Mouse (Mus musculus) intestine, postnatal 0 days (tissue): Measurements from ENCODE around the gene Phldb1. TPM values are rescaled to one million over a fixed set of nuclear protein-coding genes. Genes with fewer than 3 reads are reported as not detected.
A peak's percentile ranks its signal among the peaks of the same experiment; 100 is the strongest.
"Not testable (repeated sequence)": the region's sequence is repeated elsewhere in the genome, so short reads cannot be mapped to it uniquely, and the experiment has no call there.

ENCODE experiments used
- ATAC-seq: fragments of 200-750 bp; cut with Nextera tagmentation; 2 replicates; pipeline ENCODE4 v1.8.0; 2017; ENCODE audit warnings: mild to moderate bottlenecking, moderate TSS enrichment, moderate library complexity
- H3K27ac ChIP-seq: fragments of 300-500 bp; sonication (generic); 2 replicates; pipeline ENCODE4 v1.5.1; 2014; ENCODE audit warnings: mild to moderate bottlenecking, low read depth, low read length, moderate library complexity
- H3K27me3 ChIP-seq: fragments of 300-500 bp; sonication (generic); replicated peaks from 2 replicates; pipeline ENCODE4 v1.6.1; 2014; ENCODE audit warnings: low read length, mixed read lengths; ENCODE audit not compliant: control insufficient read depth, insufficient read depth
- H3K36me3 ChIP-seq: fragments of 300-500 bp; sonication (generic); 2 replicates; pipeline ENCODE4 v1.6.1; 2014; ENCODE audit warnings: mild to moderate bottlenecking, moderate library complexity; ENCODE audit not compliant: control insufficient read depth, insufficient read depth
- H3K4me1 ChIP-seq: fragments of 300-500 bp; sonication (generic); replicated peaks from 2 replicates; pipeline ENCODE4 v1.6.1; 2014; ENCODE audit warnings: antibody characterized with exemption, low read length, mixed read lengths; ENCODE audit not compliant: control insufficient read depth, insufficient read depth
- H3K4me2 ChIP-seq: fragments of 300-500 bp; sonication (generic); replicated peaks from 2 replicates; pipeline ENCODE4 v1.6.1; 2014; ENCODE audit warnings: low read depth, mild to moderate bottlenecking, moderate library complexity
- H3K4me3 ChIP-seq: fragments of 300-500 bp; sonication (generic); 2 replicates; pipeline ENCODE4 v1.5.1; 2014; ENCODE audit warnings: low read depth, low read length
- H3K9ac ChIP-seq: fragments of 300-500 bp; sonication (generic); 2 replicates; pipeline ENCODE4 v1.6.1; 2014; ENCODE audit warnings: mild to moderate bottlenecking, low read depth, low read length
- H3K9me3 ChIP-seq: fragments of 300-500 bp; sonication (generic); 2 replicates; pipeline ENCODE4 v1.6.1; 2016; ENCODE audit warnings: mixed run types; ENCODE audit not compliant: control insufficient read depth
- CTCF ChIP-seq: sonication (generic); IDR thresholded peaks from 2 replicates; pipeline ENCODE4 v1.5.1; 2016; ENCODE audit warnings: low read depth, mild to moderate bottlenecking, control low read depth, antibody characterized with exemption, moderate library complexity
- WGBS: fragments of 180-500 bp; shearing (Covaris S2); extraction: QIAGEN DNeasy Blood & Tissue Kit; methylation state at CpG from one replicate; pipeline ENCODE4 v1.1.7; 2014; 5-methylcytosine and 5-hydroxymethylcytosine counted together
- polyA plus RNA-seq: library from polyadenylated mRNA; unstranded; fragments of >200 nt; fragmentation: Nextera tagmentation; extraction: Ambion mirVana; gene quantifications from 2 replicates; pipeline ENCODE4 v1.2.1, GENCODE M21; 2015

The Phldb1 gene
- polyA plus RNA-seq, 1 experiment from 2014 or later: 6.2 TPM

DNA sequence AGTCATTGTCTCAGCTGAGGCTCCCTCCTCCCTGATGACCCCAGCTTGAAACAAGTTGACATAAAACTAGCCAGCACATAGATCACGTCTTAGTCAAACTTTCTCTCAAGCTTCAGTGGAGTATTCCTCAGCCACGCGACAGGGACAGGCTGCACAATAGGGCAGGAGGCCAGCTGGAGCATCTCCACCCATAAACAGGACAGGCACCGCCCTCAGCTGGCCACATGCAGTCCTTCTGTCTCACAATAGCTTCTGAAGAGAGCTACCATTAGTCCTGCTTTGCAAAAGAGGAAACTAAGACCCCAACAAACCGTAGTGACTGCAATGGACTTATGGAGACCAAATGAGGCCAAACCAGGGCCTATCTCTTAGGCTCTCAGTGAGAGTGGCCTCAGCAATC is 89.5 kb downstream of the Phldb1 start:
- no peaks in the 10 kb centered on the region for H3K4me1 ChIP-seq
- no peak overlapping the region for H3K4me2 ChIP-seq
- no peaks in the 10 kb centered on the region for H3K27me3 ChIP-seq
- H3K4me3 ChIP-seq: no peak overlapping the region
- 58% methylated on average over 5 of the region's 5 CpGs for WGBS
- peak; percentile 30; the same call in 1 of the 2 replicates for TF ChIP-seq CTCF
- H3K36me3 ChIP-seq: no peaks in the 10 kb centered on the region
- H3K9ac ChIP-seq: no peak overlapping the region
- no peaks in the 10 kb centered on the region for H3K9me3 ChIP-seq
- no peak for ATAC-seq
- no peak overlapping the region for H3K27ac ChIP-seq

- no peaks in the 10 kb centered on the region for H3K36me3 ChIP-seq
- no peaks in the 10 kb centered on the region for H3K27me3 ChIP-seq
- no peaks in the 10 kb centered on the region for H3K9me3 ChIP-seq
- no peak overlapping the region for H3K4me3 ChIP-seq
- H3K9ac ChIP-seq: no peak overlapping the region
- no peak for ATAC-seq
- H3K4me1 ChIP-seq: no peaks in the 10 kb centered on the region
- no peak overlapping the region for H3K4me2 ChIP-seq
- H3K27ac ChIP-seq: no peak overlapping the region
- WGBS: 90% methylated on average over 2 of the region's 2 CpGs
- no peak for TF ChIP-seq CTCF
Measured at GRCm38 (mm10) chr9:44644186-44644585, 90.8 kb downstream of the Phldb1 start.

DNA sequence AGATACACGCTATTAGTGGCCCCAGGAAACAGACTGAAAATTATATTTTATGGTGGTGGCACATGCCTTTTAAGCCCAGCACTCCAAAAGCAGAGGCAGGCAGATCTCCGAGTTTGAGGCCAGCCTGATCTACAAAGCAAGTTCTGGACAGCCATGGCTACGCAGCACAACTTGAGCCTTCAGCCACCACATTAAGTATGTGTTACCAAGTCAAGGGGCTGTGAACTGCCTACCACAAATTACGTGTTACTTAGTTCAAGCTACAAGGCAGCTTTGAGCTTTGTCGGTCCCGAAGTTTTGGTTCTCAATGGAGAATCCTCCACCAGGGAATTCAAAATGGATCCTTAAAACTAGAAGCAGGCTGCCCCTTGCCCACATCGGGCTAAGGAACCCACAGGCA is 91.9 kb downstream of the Phldb1 start:
- Histone ChIP-seq H3K9ac (no peak overlapping the region), H3K4me2 (no peak overlapping the region), H3K27ac (no peak overlapping the region), H3K36me3 (peaks cover 8% of the 10 kb centered on the region), H3K4me1 (no peaks in the 10 kb centered on the region), H3K9me3 (no peaks in the 10 kb centered on the region), H3K4me3 (no peak overlapping the region), H3K27me3 (no peaks in the 10 kb centered on the region)
- TF ChIP-seq CTCF: no peak
- ATAC-seq: no peak
- 92% methylated on average over 7 of the region's 7 CpGs for WGBS

DNA sequence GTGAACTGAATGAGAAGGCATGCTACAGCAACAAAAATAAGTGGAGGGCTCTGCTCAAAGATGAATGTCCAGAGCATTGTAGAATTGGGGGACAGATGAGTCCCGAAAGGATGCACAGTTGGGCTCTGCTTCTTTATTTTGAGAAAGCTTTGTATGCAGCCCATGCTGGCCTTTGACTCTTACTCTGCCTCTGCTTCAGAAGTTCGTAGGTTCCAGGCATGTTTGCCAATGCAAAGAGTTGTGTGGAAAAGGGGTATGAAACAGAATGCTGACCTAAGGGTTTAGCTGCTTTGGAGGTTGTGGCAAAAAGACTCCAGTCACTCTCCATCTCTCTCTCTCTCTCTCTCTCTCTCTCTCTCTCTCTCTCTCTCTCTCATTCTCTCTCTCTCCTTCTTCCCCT is 93.4 kb downstream of the Phldb1 start:
- Histone ChIP-seq H3K27me3 (no peaks in the 10 kb centered on the region), H3K27ac (no peak overlapping the region), H3K36me3 (peaks cover 21% of the 10 kb centered on the region), H3K4me1 (no peaks in the 10 kb centered on the region), H3K4me2 (no peak overlapping the region), H3K4me3 (no peak overlapping the region), H3K9me3 (no peaks in the 10 kb centered on the region), H3K9ac (no peak overlapping the region)
- 96% methylated on average over 2 of the region's 2 CpGs for WGBS
- TF ChIP-seq CTCF: no peak
- ATAC-seq: no peak

DNA sequence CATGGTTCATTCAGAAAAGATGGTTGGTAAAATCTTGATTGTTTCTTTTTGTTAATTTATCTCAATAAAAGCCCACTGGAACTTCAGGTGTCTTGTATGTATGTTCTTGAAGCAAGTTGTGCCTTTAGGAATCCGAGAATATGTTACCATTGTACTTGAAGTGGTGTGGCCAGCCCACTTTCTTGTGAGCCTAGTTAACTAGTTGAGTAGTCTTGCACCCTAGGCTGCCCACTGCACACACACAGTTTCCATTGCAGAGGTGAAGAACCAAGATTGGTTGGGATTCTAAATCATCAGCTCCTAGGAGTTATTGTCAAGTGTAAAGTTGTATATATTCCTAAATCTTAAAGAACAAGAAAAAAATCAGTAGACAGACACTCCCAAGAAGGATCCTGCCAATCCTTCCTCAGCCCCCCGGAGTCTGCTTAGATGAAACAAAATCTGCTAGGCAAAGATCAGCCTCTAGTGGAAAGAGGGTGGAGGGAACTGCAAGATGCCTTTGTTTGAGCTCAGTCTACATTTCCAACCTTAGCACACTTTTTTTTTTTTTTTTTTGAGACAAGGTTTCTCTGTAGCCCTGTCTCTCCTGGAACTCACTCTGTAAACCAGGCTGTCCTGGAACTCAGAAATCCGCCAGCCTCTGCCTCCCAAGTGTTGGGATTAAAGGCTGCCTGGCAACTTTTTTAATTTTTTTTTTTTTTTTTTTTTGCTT is 94.2 kb downstream of the Phldb1 start:
- no peak for TF ChIP-seq CTCF
- H3K36me3 ChIP-seq: peaks cover 29% of the 10 kb centered on the region
- 86% methylated on average over 3 of the region's 3 CpGs for WGBS

DNA sequence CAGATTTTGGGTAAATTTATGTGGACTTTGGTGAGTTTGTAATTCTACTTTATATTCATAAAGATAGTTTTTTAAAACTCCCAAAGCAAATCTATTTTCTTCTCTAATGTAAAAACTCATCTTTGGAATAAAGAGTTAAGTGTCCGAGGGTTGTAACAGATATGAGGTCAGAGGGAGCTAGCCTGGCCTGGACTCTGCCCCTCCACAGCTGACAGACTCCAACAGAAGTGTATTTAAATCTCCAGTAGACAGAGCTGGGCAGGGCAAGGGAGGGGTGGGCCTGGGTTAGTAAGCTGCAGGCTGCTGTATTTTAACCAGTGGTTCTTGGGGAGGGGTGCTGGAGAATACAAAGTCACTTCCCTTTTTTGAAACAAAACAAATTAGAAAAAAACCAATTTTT is 95.0 kb downstream of the Phldb1 start:
- not testable (repeated sequence) for H3K27ac ChIP-seq, H3K4me1 ChIP-seq, H3K27me3 ChIP-seq, H3K4me3 ChIP-seq, H3K9me3 ChIP-seq, H3K4me2 ChIP-seq, H3K9ac ChIP-seq
- 0 out of 2 replicates have a peak, but pooled peaks have one; percentile 47 for ATAC-seq
- H3K36me3 ChIP-seq: peaks cover 37% of the 10 kb centered on the region
- 37% methylated on average over 1 of the region's 1 CpGs for WGBS

More for the DNA sequence above, 94.2 kb downstream of the Phldb1 start:
- no peak overlapping the region for H3K4me2 ChIP-seq
- no peaks in the 10 kb centered on the region for H3K4me1 ChIP-seq
- no peaks in the 10 kb centered on the region for H3K9me3 ChIP-seq
- H3K4me3 ChIP-seq: no peak overlapping the region
- no peak overlapping the region for H3K9ac ChIP-seq
- no peak for ATAC-seq
- H3K27ac ChIP-seq: no peak overlapping the region
- H3K27me3 ChIP-seq: no peaks in the 10 kb centered on the region

GRCm38 (mm10) chr9:44638726-44639125 is 96.3 kb downstream of the Phldb1 start:
- WGBS: 89% methylated on average over 9 of the region's 9 CpGs
- H3K4me1 ChIP-seq, H3K4me3 ChIP-seq, ATAC-seq, H3K27me3 ChIP-seq, H3K4me2 ChIP-seq, H3K9me3 ChIP-seq, H3K9ac ChIP-seq: not testable (repeated sequence)
- peak overlapping the region; percentile 1; the same call in 1 of the 2 replicates for H3K27ac ChIP-seq
- peaks cover 48% of the 10 kb centered on the region for H3K36me3 ChIP-seq
